Mouse (Mus musculus): Measurements from ENCODE around the gene Creld1. TPM values are rescaled to one million over a fixed set of nuclear protein-coding genes. Genes with fewer than 3 reads are reported as not detected.

The Creld1 gene
- polyA plus RNA-seq, 1 experiment, result 220 TPM

GRCm38 (mm10) chr6:113442442-113443090, 40.5 kb upstream of the Creld1 start, which contains the start of gene Jagn1:
Jagn1 (plus strand) TSS chr6:113442569.
- Histone ChIP-seq H3K9me3 (no peaks in the 10 kb centered on the region), H3K4me1 (peaks cover 34% of the 10 kb centered on the region), H3K4me3 (replicated peaks) (peak within 1 kb of the TSS; percentile 99), H3K27me3 (replicated peaks) (no peaks in the 10 kb centered on the region), H3K36me3 (replicated peaks; ENCODE audit: low read length) (peaks cover 23% of the 10 kb centered on the region)
- no peak for TF ChIP-seq GATA1 (IDR thresholded peaks at IDR 0.05; ENCODE audit: borderline replicate concordance, low read length)
- 0 out of 2 replicates have a peak, but pooled peaks have one; percentile 54 for TF ChIP-seq FLI1 (IDR thresholded peaks at IDR 0.05; ENCODE audit: low read length)

DNA sequence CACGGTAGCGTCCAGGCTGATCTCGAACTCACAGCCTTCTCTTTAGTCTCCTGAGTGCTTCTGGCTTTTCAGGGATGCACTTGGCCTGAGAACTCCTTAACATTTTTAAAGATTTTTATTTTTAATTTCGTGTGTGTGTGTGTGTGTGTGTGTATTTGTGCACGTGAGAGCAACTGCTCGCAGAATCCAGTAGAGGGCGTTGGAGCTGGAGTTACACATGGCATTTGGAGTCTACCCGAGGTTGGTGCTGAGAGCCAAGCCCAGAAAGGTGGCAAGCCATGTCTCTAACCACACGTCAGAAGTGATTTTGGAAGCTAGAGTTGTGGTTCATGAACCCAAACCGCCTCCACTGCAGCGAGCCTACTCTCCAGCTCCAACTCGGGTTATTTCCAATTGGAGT, 40.0 kb upstream of the Creld1 start:
- Histone ChIP-seq H3K4me1 (peaks cover 34% of the 10 kb centered on the region), H3K27me3 (replicated peaks) (no peaks in the 10 kb centered on the region), H3K36me3 (replicated peaks; ENCODE audit: low read length) (peaks cover 28% of the 10 kb centered on the region), H3K4me3 (replicated peaks) (peak overlapping the region; percentile 99), H3K9me3 (no peaks in the 10 kb centered on the region)
- TF ChIP-seq FLI1 (IDR thresholded peaks at IDR 0.05; ENCODE audit: low read length), result no peak

DNA sequence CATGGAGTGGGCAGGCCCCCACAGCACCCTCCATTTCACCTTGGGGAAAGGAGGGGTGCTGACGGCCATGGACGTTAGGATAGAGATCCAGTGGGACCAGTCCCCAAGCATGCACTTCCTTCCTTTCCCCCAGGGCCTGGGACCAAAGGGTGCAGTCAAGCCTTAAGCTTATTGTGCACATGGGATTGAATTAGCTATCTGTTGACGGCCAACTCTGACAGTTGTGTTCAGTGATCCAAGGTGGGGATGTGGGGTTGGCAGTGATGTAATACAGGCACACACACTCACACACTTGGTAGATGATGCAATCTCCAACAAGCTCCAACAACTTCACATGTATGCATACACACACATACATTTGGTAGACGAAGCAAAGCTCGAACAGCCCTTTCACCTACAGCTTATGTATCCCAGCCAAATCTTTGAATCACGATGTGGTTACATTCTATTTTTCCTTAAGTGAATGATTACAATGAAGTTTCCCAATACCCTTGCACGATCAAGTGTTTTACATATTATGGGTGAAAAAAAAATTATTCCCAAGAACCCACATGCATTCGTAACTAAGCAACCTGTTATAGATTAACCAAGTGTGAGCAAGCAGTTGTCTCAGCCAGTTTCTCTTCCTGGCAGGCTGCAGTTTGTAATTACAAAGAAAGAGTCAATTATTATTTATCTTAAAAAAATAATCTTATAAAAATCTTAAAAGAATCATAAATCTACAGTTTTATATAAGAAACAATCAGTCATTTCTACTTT, 38.7 kb upstream of the Creld1 start:
- Histone ChIP-seq H3K4me1 (peaks cover 31% of the 10 kb centered on the region), H3K36me3 (replicated peaks; ENCODE audit: low read length) (peaks cover 39% of the 10 kb centered on the region), H3K9me3 (no peaks in the 10 kb centered on the region), H3K4me3 (replicated peaks) (no peak overlapping the region), H3K27me3 (replicated peaks) (no peaks in the 10 kb centered on the region)
- TF ChIP-seq GATA1 (IDR thresholded peaks at IDR 0.05; ENCODE audit: borderline replicate concordance, low read length) (no peak), FLI1 (IDR thresholded peaks at IDR 0.05; ENCODE audit: low read length) (no peak)

DNA sequence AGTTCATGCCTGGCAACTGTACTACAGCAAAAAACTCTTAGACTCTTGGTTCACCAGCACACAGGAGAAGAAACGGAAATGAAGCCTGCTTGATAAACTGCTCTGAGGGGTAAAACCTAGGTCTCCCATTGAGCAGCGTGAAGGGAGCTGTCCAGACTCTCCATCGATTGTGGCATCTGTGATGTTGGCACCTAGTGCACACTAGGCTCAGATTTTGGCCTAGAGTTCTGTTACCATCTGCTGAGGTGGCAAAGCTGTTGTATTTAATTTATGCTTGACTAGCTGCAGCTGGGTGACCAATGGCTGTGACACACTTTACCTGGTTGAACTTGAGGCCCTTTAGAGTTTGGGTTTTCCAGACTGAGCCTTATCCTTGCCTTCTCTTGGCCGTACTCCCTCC, 35.5 kb upstream of the Creld1 start:
- Histone ChIP-seq H3K4me3 (replicated peaks) (no peak overlapping the region), H3K9me3 (no peaks in the 10 kb centered on the region), H3K36me3 (replicated peaks; ENCODE audit: low read length) (peaks cover 41% of the 10 kb centered on the region), H3K4me1 (peaks cover 19% of the 10 kb centered on the region), H3K27me3 (replicated peaks) (peaks cover 6% of the 10 kb centered on the region)
- TF ChIP-seq GATA1 (IDR thresholded peaks at IDR 0.05; ENCODE audit: borderline replicate concordance, low read length) (no peak), FLI1 (IDR thresholded peaks at IDR 0.05; ENCODE audit: low read length) (no peak)

DNA sequence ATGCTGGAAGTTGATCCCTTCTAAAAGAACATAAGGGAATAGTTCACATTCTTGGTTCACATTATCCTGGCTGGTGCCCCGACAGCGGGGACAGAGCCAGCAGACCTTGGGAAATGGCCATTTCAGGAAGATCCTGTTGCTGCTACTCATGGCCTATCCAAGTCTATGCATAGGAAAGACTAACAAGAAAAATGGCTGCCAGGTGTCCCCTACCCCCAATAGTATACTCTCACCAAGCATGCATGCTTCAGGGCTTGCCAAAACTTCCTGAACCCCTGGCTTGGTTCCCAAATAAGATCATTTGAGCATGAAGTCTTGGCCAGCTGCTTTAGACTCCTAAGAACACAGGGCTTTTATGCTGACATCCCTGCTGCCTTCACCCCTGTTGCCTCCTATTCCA, 31.3 kb upstream of the Creld1 start:
- H3K4me3 ChIP-seq (replicated peaks), result no peak overlapping the region

DNA sequence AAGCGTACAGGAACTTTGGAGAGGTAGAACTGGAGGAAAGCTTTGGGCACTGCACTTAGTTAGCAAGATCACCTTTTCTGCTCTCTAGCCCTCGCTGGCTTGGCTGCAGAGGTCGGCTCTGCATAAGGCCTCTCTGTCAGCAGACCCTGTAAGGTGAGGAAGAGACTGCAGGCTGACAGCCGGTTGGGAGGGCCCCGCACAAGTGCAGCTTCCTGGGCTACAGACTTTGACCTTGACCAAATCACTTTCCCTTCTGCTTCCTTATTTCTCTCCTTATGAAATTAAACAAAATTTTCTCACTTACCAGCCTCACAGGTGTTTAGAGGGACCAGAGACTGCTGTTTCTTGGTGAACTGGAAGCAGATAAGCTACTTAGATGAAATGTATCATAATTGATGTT, 28.1 kb upstream of the Creld1 start:
- H3K9me3 ChIP-seq, result no peaks in the 10 kb centered on the region
- peaks cover 9% of the 10 kb centered on the region for H3K27me3 ChIP-seq (replicated peaks)
- H3K4me3 ChIP-seq (replicated peaks), result no peak overlapping the region
- H3K4me1 ChIP-seq, result peaks cover 39% of the 10 kb centered on the region
- TF ChIP-seq FLI1 (IDR thresholded peaks at IDR 0.05; ENCODE audit: low read length) (no peak), GATA1 (IDR thresholded peaks at IDR 0.05; ENCODE audit: borderline replicate concordance, low read length) (no peak)
- H3K36me3 ChIP-seq (replicated peaks; ENCODE audit: low read length), result no peaks in the 10 kb centered on the region

More for the DNA sequence above, 31.3 kb upstream of the Creld1 start:
- H3K27me3 ChIP-seq (replicated peaks), result peaks cover 6% of the 10 kb centered on the region
- no peak for TF ChIP-seq FLI1 (IDR thresholded peaks at IDR 0.05; ENCODE audit: low read length)
- H3K9me3 ChIP-seq, result no peaks in the 10 kb centered on the region
- peaks cover 26% of the 10 kb centered on the region for H3K36me3 ChIP-seq (replicated peaks; ENCODE audit: low read length)
- peaks cover 7% of the 10 kb centered on the region for H3K4me1 ChIP-seq

- Histone ChIP-seq H3K9me3 (no peaks in the 10 kb centered on the region), H3K4me3 (replicated peaks) (peak within 1 kb of the TSS; percentile 76), H3K36me3 (replicated peaks; ENCODE audit: low read length) (no peaks in the 10 kb centered on the region), H3K27me3 (replicated peaks) (peaks cover 3% of the 10 kb centered on the region), H3K4me1 (peaks cover 50% of the 10 kb centered on the region)
- TF ChIP-seq FLI1 (IDR thresholded peaks at IDR 0.05; ENCODE audit: low read length) (no peak), GATA1 (IDR thresholded peaks at IDR 0.05; ENCODE audit: borderline replicate concordance, low read length) (no peak)
These were observed 25.1 kb upstream of the Creld1 start, which contains the start of gene Il17re for GRCm38 (mm10) chr6:113457952-113458534. Il17re (plus strand) TSS chr6:113458484.

DNA sequence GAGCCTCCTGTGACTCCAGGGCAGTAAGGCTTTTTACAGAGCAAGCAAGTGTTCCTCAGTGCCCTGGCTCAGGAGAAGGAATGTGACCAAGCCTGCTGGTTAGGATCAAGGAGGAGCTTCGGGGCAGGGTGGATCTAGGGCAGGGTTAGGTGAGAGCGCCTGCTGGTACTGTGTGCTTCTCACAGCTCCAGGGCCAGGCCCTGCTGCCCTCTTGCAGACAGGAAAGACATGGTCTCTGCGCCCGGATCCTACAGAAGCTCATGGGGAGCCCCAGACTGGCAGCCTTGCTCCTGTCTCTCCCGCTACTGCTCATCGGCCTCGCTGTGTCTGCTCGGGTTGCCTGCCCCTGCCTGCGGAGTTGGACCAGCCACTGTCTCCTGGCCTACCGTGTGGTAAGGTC, 24.5 kb upstream of the Creld1 start:
- no peaks in the 10 kb centered on the region for H3K36me3 ChIP-seq (replicated peaks; ENCODE audit: low read length)
- peaks cover 50% of the 10 kb centered on the region for H3K4me1 ChIP-seq
- H3K9me3 ChIP-seq, result no peaks in the 10 kb centered on the region
- no peak for TF ChIP-seq FLI1 (IDR thresholded peaks at IDR 0.05; ENCODE audit: low read length)
- no peak for TF ChIP-seq GATA1 (IDR thresholded peaks at IDR 0.05; ENCODE audit: borderline replicate concordance, low read length)
- peaks cover 8% of the 10 kb centered on the region for H3K27me3 ChIP-seq (replicated peaks)
- peak overlapping the region; percentile 2 for H3K4me3 ChIP-seq (replicated peaks)

DNA sequence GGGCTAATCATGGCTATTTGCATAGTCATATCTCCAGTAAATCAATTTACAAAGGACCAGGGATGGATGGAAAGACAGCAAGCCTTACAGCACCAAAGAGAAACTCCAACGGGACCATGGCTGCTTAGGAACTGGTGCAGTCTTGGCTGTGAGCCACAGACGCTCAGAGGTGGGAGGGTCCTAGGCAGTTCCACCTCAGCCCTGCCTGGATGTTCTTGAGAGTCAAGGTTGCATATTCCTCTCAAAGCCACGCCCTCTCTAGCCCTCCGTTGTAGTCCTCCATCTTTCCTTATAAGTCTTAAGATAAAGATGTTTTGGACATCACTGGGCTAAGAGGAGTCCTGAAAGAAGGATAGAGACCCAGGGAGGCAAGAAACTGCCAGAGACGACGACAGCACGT, 19.1 kb upstream of the Creld1 start:
- no peak for TF ChIP-seq FLI1 (IDR thresholded peaks at IDR 0.05; ENCODE audit: low read length)
- no peak for TF ChIP-seq GATA1 (IDR thresholded peaks at IDR 0.05; ENCODE audit: borderline replicate concordance, low read length)
- Histone ChIP-seq H3K4me1 (peaks cover 35% of the 10 kb centered on the region), H3K27me3 (replicated peaks) (peaks cover 37% of the 10 kb centered on the region), H3K9me3 (no peaks in the 10 kb centered on the region), H3K36me3 (replicated peaks; ENCODE audit: low read length) (no peaks in the 10 kb centered on the region), H3K4me3 (replicated peaks) (no peak overlapping the region)

- TF ChIP-seq GATA1 (IDR thresholded peaks at IDR 0.05; ENCODE audit: borderline replicate concordance, low read length), result no peak
- TF ChIP-seq FLI1 (IDR thresholded peaks at IDR 0.05; ENCODE audit: low read length), result no peak
- no peak overlapping the region for H3K4me3 ChIP-seq (replicated peaks)
- peaks cover 36% of the 10 kb centered on the region for H3K4me1 ChIP-seq
- H3K9me3 ChIP-seq, result no peaks in the 10 kb centered on the region
- peaks cover 49% of the 10 kb centered on the region for H3K27me3 ChIP-seq (replicated peaks)
- no peaks in the 10 kb centered on the region for H3K36me3 ChIP-seq (replicated peaks; ENCODE audit: low read length)
These were observed 17.5 kb upstream of the Creld1 start for GRCm38 (mm10) chr6:113465602-113466001.

Measured in megakaryocyte, embryonic 14.5 days (primary cell).